Mouse (Mus musculus) liver, embryonic 15.5 days (tissue): ENCODE measurements around the gene Gm10645. TPM values are rescaled to one million over a fixed set of nuclear protein-coding genes. Genes with fewer than 3 reads are reported as not detected.

Experiments
- ATAC-seq: fragments of 200-750 bp; cut with Nextera tagmentation; 2 replicates; pipeline ENCODE4 v1.8.0; 2017; ENCODE audit warnings: moderate number of reproducible peaks, mild to moderate bottlenecking, moderate library complexity; ENCODE audit not compliant: insufficient read depth
- H3K27ac ChIP-seq: fragments of 300-500 bp; sonication (generic); replicated peaks from 2 replicates; pipeline ENCODE4 v1.5.1; 2015; ENCODE audit warnings: mild to moderate bottlenecking, inconsistent platforms
- H3K27me3 ChIP-seq: fragments of 300-500 bp; sonication (generic); 2 replicates; pipeline ENCODE4 v1.6.1; 2015; ENCODE audit warnings: mild to moderate bottlenecking, inconsistent platforms
- H3K36me3 ChIP-seq: fragments of 300-500 bp; sonication (generic); replicated peaks from 2 replicates; pipeline ENCODE4 v1.6.1; 2015; ENCODE audit warnings: moderate library complexity, mild to moderate bottlenecking, inconsistent platforms
- H3K4me1 ChIP-seq: fragments of 300-500 bp; sonication (generic); replicated peaks from 2 replicates; pipeline ENCODE4 v1.6.1; 2015; ENCODE audit warnings: inconsistent platforms
- H3K4me2 ChIP-seq: fragments of 300-500 bp; sonication (generic); 2 replicates; pipeline ENCODE4 v1.6.1; 2015; ENCODE audit warnings: moderate library complexity, mild to moderate bottlenecking, inconsistent platforms
- H3K4me3 ChIP-seq: fragments of 300-500 bp; sonication (generic); replicated peaks from 2 replicates; pipeline ENCODE4 v1.5.1; 2015; ENCODE audit warnings: mild to moderate bottlenecking, inconsistent platforms
- H3K9ac ChIP-seq: fragments of 300-500 bp; sonication (generic); 2 replicates; pipeline ENCODE4 v1.6.1; 2015; ENCODE audit warnings: moderate library complexity, mild to moderate bottlenecking, inconsistent platforms
- H3K9me3 ChIP-seq: fragments of 300-500 bp; sonication (generic); replicated peaks from 2 replicates; pipeline ENCODE4 v1.6.1; 2016; ENCODE audit warnings: inconsistent platforms
- WGBS: fragments of 180-500 bp; shearing (Covaris S2); methylation state at CpG from one replicate; pipeline ENCODE4 v1.1.7; 2015; ENCODE audit warnings: mixed read lengths; ENCODE audit not compliant: insufficient replicate concordance; 5-methylcytosine and 5-hydroxymethylcytosine counted together
- polyA plus RNA-seq: library from polyadenylated mRNA; unstranded; fragments of >200 nt; fragmentation: Nextera tagmentation; extraction: Ambion mirVana; gene quantifications from 2 replicates; pipeline ENCODE4 v1.2.1, GENCODE M21; 2015

The Gm10645 gene
- polyA plus RNA-seq, 1 experiment from 2014 or later, result 0.15 TPM

GRCm38 (mm10) chr8:83169127-83169526, 3.2 kb upstream of the Gm10645 start:
- no peak for ATAC-seq
- H3K27ac ChIP-seq, result no peak overlapping the region
- H3K4me1 ChIP-seq, result peaks cover 4% of the 10 kb centered on the region; the same call in 1 of the 2 replicates
- H3K4me2 ChIP-seq, result no peak overlapping the region
- H3K36me3 ChIP-seq, result no peaks in the 10 kb centered on the region
- no peaks in the 10 kb centered on the region for H3K9me3 ChIP-seq
- 54% methylated on average over 3 of the region's 3 CpGs for WGBS
- no peak overlapping the region for H3K9ac ChIP-seq
- H3K4me3 ChIP-seq, result no peak overlapping the region
- peaks cover 41% of the 10 kb centered on the region for H3K27me3 ChIP-seq

GRCm38 (mm10) chr8:83167932-83168331, 2.0 kb upstream of the Gm10645 start:
- Histone ChIP-seq H3K36me3 (no peaks in the 10 kb centered on the region), H3K9ac (no peak overlapping the region), H3K27me3 (peaks cover 51% of the 10 kb centered on the region), H3K4me3 (no peak overlapping the region), H3K4me1 (peaks cover 4% of the 10 kb centered on the region; the same call in 1 of the 2 replicates), H3K4me2 (no peak overlapping the region), H3K27ac (no peak overlapping the region), H3K9me3 (no peaks in the 10 kb centered on the region)
- ATAC-seq, result no peak
- WGBS, result 72% methylated on average over 3 of the region's 3 CpGs

- Histone ChIP-seq H3K9ac (peak within 1 kb of the TSS; percentile 37), H3K4me2 (peak within 1 kb of the TSS; percentile 74), H3K4me1 (peaks cover 4% of the 10 kb centered on the region; the same call in 1 of the 2 replicates), H3K27ac (peak within 1 kb of the TSS; percentile 53; the same call in 1 of the 2 replicates), H3K9me3 (no peaks in the 10 kb centered on the region), H3K4me3 (peak within 1 kb of the TSS; percentile 59), H3K27me3 (peaks cover 52% of the 10 kb centered on the region), H3K36me3 (no peaks in the 10 kb centered on the region)
- WGBS, result under 1% methylated on average over 63 of the region's 63 CpGs
- ATAC-seq, result peak; percentile 83
Observed at GRCm38 (mm10) chr8:83165235-83165930, 587 bp downstream of the Gm10645 start, which contains the start of gene Tbc1d9. TSS of gene Tbc1d9 (plus strand) at chr8:83165352.

- Histone ChIP-seq H3K9me3 (no peaks in the 10 kb centered on the region), H3K4me2 (no peak overlapping the region), H3K27ac (no peak overlapping the region), H3K36me3 (no peaks in the 10 kb centered on the region), H3K4me1 (no peaks in the 10 kb centered on the region), H3K4me3 (no peak overlapping the region), H3K9ac (no peak overlapping the region), H3K27me3 (peaks cover 25% of the 10 kb centered on the region)
- 55% methylated on average over 2 of the region's 2 CpGs for WGBS
- no peak for ATAC-seq
Observed at GRCm38 (mm10) chr8:83160613-83161012, 5.4 kb downstream of the Gm10645 start.

GRCm38 (mm10) chr8:83159615-83160014, 6.4 kb downstream of the Gm10645 start:
- Histone ChIP-seq H3K4me3 (no peak overlapping the region), H3K27me3 (peaks cover 15% of the 10 kb centered on the region), H3K36me3 (no peaks in the 10 kb centered on the region), H3K9ac (no peak overlapping the region), H3K9me3 (no peaks in the 10 kb centered on the region), H3K27ac (no peak overlapping the region), H3K4me1 (no peaks in the 10 kb centered on the region), H3K4me2 (no peak overlapping the region)
- ATAC-seq, result no peak
- 52% methylated on average over 1 of the region's 1 CpGs for WGBS

- no peak for ATAC-seq
Observed at GRCm38 (mm10) chr8:83158971-83159370, 7.0 kb downstream of the Gm10645 start.

GRCm38 (mm10) chr8:83155110-83155509, 10.9 kb downstream of the Gm10645 start:
- Histone ChIP-seq H3K4me3 (no peak overlapping the region), H3K36me3 (no peaks in the 10 kb centered on the region), H3K9ac (no peak overlapping the region), H3K4me1 (no peaks in the 10 kb centered on the region), H3K9me3 (no peaks in the 10 kb centered on the region), H3K27me3 (no peaks in the 10 kb centered on the region), H3K4me2 (no peak overlapping the region), H3K27ac (no peak overlapping the region)
- 34% methylated on average over 4 of the region's 4 CpGs for WGBS
- no peak for ATAC-seq

More at GRCm38 (mm10) chr8:83158971-83159370, 7.0 kb downstream of the Gm10645 start:
- Histone ChIP-seq H3K36me3 (no peaks in the 10 kb centered on the region), H3K4me1 (no peaks in the 10 kb centered on the region), H3K9me3 (no peaks in the 10 kb centered on the region), H3K27me3 (peaks cover 9% of the 10 kb centered on the region), H3K4me3 (no peak overlapping the region), H3K4me2 (no peak overlapping the region), H3K27ac (no peak overlapping the region), H3K9ac (no peak overlapping the region)
- whole genome bisulfite sequencing, result 22% methylated on average over 3 of the region's 3 CpGs

GRCm38 (mm10) chr8:83152470-83152869, 13.5 kb downstream of the Gm10645 start:
- Histone ChIP-seq H3K4me3 (no peak overlapping the region), H3K4me1 (no peaks in the 10 kb centered on the region), H3K27me3 (no peaks in the 10 kb centered on the region), H3K9me3 (no peaks in the 10 kb centered on the region), H3K36me3 (no peaks in the 10 kb centered on the region), H3K9ac (no peak overlapping the region), H3K4me2 (no peak overlapping the region), H3K27ac (no peak overlapping the region)
- ATAC-seq, result no peak
- 25% methylated on average over 4 of the region's 4 CpGs for WGBS

- H3K27me3 ChIP-seq, result no peaks in the 10 kb centered on the region
- no peaks in the 10 kb centered on the region for H3K36me3 ChIP-seq
- H3K4me2 ChIP-seq, result no peak overlapping the region
- 58% methylated on average over 2 of the region's 2 CpGs for WGBS
- no peak overlapping the region for H3K27ac ChIP-seq
- no peak overlapping the region for H3K4me3 ChIP-seq
- H3K4me1 ChIP-seq, result no peaks in the 10 kb centered on the region
- ATAC-seq, result no peak
- H3K9me3 ChIP-seq, result no peaks in the 10 kb centered on the region
- no peak overlapping the region for H3K9ac ChIP-seq
Observed at GRCm38 (mm10) chr8:83152055-83152454, 13.9 kb downstream of the Gm10645 start.

GRCm38 (mm10) chr8:83149124-83149523, 16.8 kb downstream of the Gm10645 start:
- Histone ChIP-seq H3K4me2 (no peak overlapping the region), H3K27me3 (no peaks in the 10 kb centered on the region), H3K4me1 (no peaks in the 10 kb centered on the region), H3K27ac (no peak overlapping the region), H3K4me3 (no peak overlapping the region), H3K9ac (no peak overlapping the region), H3K9me3 (no peaks in the 10 kb centered on the region), H3K36me3 (no peaks in the 10 kb centered on the region)
- ATAC-seq, result no peak
- WGBS, result 67% methylated on average over 6 of the region's 6 CpGs

GRCm38 (mm10) chr8:83145421-83145820, 20.5 kb downstream of the Gm10645 start:
- Histone ChIP-seq H3K4me3 (no peak overlapping the region), H3K27ac (no peak overlapping the region), H3K9me3 (no peaks in the 10 kb centered on the region), H3K4me1 (no peaks in the 10 kb centered on the region), H3K4me2 (no peak overlapping the region), H3K36me3 (no peaks in the 10 kb centered on the region), H3K27me3 (no peaks in the 10 kb centered on the region), H3K9ac (no peak overlapping the region)
- 51% methylated on average over 3 of the region's 3 CpGs for WGBS
- no peak for ATAC-seq

- ATAC-seq, result no peak
- 55% methylated on average over 4 of the region's 4 CpGs for WGBS
- no peak overlapping the region for H3K27ac ChIP-seq
- H3K4me1 ChIP-seq, result no peaks in the 10 kb centered on the region
- no peaks in the 10 kb centered on the region for H3K27me3 ChIP-seq
- H3K36me3 ChIP-seq, result no peaks in the 10 kb centered on the region
- H3K9me3 ChIP-seq, result no peaks in the 10 kb centered on the region
- H3K4me3 ChIP-seq, result no peak overlapping the region
- no peak overlapping the region for H3K4me2 ChIP-seq
- no peak overlapping the region for H3K9ac ChIP-seq
Observed at GRCm38 (mm10) chr8:83144601-83145000, 21.4 kb downstream of the Gm10645 start.
